Mouse (Mus musculus) cortical plate, adult 2 months (tissue): Measurements from ENCODE around the gene Otud4. TPM values are rescaled to one million over a fixed set of nuclear protein-coding genes. Genes with fewer than 3 reads are reported as not detected.
"Not testable (repeated sequence)": the region's sequence is repeated elsewhere in the genome, so short reads cannot be mapped to it uniquely, and the experiment has no call there.

Source experiments
- H3K27ac ChIP-seq: fragments of 200-500 bp; 2 replicates; pipeline ENCODE4 v1.5.1; 2012; ENCODE audit warnings: low read length, control low read depth, inconsistent platforms; ENCODE audit not compliant: insufficient read depth
- H3K4me1 ChIP-seq: fragments of 200-500 bp; 2 replicates; pipeline ENCODE4 v1.6.1; 2011; ENCODE audit warnings: low read length; ENCODE audit not compliant: control insufficient read depth, insufficient read depth
- H3K4me3 ChIP-seq: fragments of 200-500 bp; 2 replicates; pipeline ENCODE4 v1.5.1; 2011; ENCODE audit warnings: mild to moderate bottlenecking, low read length, control low read depth; ENCODE audit not compliant: insufficient read depth
- CTCF ChIP-seq: fragments of 200-500 bp; IDR thresholded peaks from 2 replicates; pipeline ENCODE4 v1.5.1; 2011; ENCODE audit warnings: mild to moderate bottlenecking, control low read depth, low read length; ENCODE audit not compliant: insufficient read depth; ENCODE audit errors: extremely low read depth
- POLR2A ChIP-seq: fragments of 200-500 bp; IDR thresholded peaks from 2 replicates; pipeline ENCODE4 v1.6.1; 2011; ENCODE audit warnings: mild to moderate bottlenecking, low read length, control low read depth; ENCODE audit not compliant: insufficient read depth; ENCODE audit errors: extremely low read depth
- polyA plus RNA-seq: library from polyadenylated mRNA; depleted of rRNA; stranded (reverse); fragments of >200 nt; gene quantifications from 2 replicates; pipeline ENCODE4 v1.2.3, GENCODE M21; 2012

Otud4 gene
- polyA plus RNA-seq, 1 experiment = 25.5 TPM

- Histone ChIP-seq H3K4me3 (peak overlapping the region; percentile 90), H3K27ac (no peak overlapping the region), H3K4me1 (peaks cover 5% of the 10 kb centered on the region)
- TF ChIP-seq CTCF = no peak
- no peak for TF ChIP-seq POLR2A
These were observed 1.3 kb upstream of the Otud4 start for GRCm38 (mm10) chr8:79638001-79638706.

- TF ChIP-seq POLR2A (peak; percentile 54; the same call in 1 of the 2 replicates), CTCF (no peak)
These were observed 490 bp upstream of the Otud4 start for GRCm38 (mm10) chr8:79638707-79639549.

GRCm38 (mm10) chr8:79641119-79641518 lies 1.7 kb downstream of the Otud4 start:
- H3K4me1 ChIP-seq = peaks cover 5% of the 10 kb centered on the region
- peak overlapping the region; percentile 90; the same call in 1 of the 2 replicates for H3K4me3 ChIP-seq
- no peak for TF ChIP-seq CTCF
- H3K27ac ChIP-seq = no peak overlapping the region

More at GRCm38 (mm10) chr8:79638707-79639549, 490 bp upstream of the Otud4 start:
- peaks cover 5% of the 10 kb centered on the region for H3K4me1 ChIP-seq
- H3K4me3 ChIP-seq = peak overlapping the region; percentile 90
- H3K27ac ChIP-seq = peak overlapping the region; percentile 97

DNA sequence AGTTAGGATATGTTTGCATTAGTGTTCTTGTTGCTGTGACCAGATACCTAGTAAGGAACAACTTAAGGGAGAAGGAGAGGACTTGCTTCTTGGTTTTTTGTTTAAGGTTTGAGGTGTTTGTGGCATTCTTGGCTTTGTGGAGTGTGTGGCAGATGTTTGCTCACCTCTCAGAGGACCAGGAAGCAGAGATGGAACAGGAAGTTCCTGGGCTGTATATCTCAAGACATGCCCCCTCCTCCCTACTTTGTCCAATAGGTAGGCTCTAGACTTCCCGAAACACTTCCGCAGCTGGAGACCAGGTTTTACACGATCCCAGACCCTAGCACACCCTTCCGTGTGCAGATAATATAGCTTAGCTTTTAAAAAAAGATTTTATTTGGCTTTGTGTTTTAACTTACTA lies 10.2 kb downstream of the Otud4 start:
- no peaks in the 10 kb centered on the region for H3K4me1 ChIP-seq
- TF ChIP-seq CTCF (no peak), POLR2A (no peak)

DNA sequence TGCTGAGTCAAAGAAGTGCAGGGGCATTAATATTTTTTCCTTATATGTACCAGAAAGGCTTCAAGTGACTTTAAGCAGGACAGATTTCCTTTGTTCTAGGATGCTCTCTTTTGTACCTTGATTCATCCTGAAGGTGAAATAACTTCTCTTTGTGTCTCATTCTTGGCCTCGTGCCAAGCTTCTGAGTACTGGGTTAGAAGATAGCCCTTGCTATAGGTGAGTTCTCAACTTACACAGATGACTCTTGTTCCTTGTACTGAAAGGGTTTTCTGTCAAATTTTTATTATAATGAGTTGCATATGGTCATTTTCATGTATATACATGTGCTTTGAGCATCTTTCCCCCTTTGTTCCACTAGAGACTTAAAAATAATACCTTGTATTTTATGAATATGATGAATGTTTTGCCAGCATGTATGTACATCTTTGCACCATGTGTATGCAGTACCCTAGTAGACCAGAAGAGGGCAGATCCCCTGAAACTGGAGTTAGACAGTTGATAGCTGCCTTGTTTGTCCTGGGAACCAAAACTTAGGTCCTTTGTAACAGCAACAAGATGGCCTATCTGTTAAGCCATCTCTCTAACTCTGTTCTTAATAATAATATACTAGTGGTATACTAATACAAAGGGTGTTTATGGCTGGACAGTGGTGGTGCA lies 10.9 kb downstream of the Otud4 start:
- Histone ChIP-seq H3K4me1 (no peaks in the 10 kb centered on the region), H3K27ac (no peak overlapping the region), H3K4me3 (no peak overlapping the region)
- TF ChIP-seq CTCF (no peak), POLR2A (no peak)

More for the DNA sequence above, 10.2 kb downstream of the Otud4 start:
- Histone ChIP-seq H3K4me3 (no peak overlapping the region), H3K27ac (no peak overlapping the region)

GRCm38 (mm10) chr8:79653736-79654135 lies 14.3 kb downstream of the Otud4 start:
- no peak for TF ChIP-seq POLR2A
- no peak for TF ChIP-seq CTCF
- Histone ChIP-seq H3K4me1 (no peaks in the 10 kb centered on the region; the same call in 1 of the 2 replicates), H3K4me3 (no peak overlapping the region), H3K27ac (no peak overlapping the region)

- H3K27ac ChIP-seq, H3K4me1 ChIP-seq, H3K4me3 ChIP-seq: not testable (repeated sequence)
These were observed 19.3 kb downstream of the Otud4 start for GRCm38 (mm10) chr8:79658715-79659114.

- Histone ChIP-seq H3K4me1 (peaks cover 2% of the 10 kb centered on the region; the same call in 1 of the 2 replicates), H3K27ac (no peak overlapping the region), H3K4me3 (no peak overlapping the region)
- TF ChIP-seq CTCF (no peak), POLR2A (no peak)
These were observed 37.0 kb downstream of the Otud4 start for GRCm38 (mm10) chr8:79676461-79676860.

GRCm38 (mm10) chr8:79679005-79679404 lies 39.6 kb downstream of the Otud4 start:
- TF ChIP-seq POLR2A (no peak), CTCF (no peak)
- no peak overlapping the region for H3K4me3 ChIP-seq
- H3K4me1 ChIP-seq = peaks cover 2% of the 10 kb centered on the region; the same call in 1 of the 2 replicates
- no peak overlapping the region for H3K27ac ChIP-seq

GRCm38 (mm10) chr8:79680083-79680482 lies 40.7 kb downstream of the Otud4 start:
- not testable (repeated sequence) for H3K4me1 ChIP-seq, H3K27ac ChIP-seq
- H3K4me3 ChIP-seq = peak overlapping the region; percentile 48; the same call in 1 of the 2 replicates
